8 mouse cellular contexts compared by ENCODE assay signal in the genomic region with DNA sequence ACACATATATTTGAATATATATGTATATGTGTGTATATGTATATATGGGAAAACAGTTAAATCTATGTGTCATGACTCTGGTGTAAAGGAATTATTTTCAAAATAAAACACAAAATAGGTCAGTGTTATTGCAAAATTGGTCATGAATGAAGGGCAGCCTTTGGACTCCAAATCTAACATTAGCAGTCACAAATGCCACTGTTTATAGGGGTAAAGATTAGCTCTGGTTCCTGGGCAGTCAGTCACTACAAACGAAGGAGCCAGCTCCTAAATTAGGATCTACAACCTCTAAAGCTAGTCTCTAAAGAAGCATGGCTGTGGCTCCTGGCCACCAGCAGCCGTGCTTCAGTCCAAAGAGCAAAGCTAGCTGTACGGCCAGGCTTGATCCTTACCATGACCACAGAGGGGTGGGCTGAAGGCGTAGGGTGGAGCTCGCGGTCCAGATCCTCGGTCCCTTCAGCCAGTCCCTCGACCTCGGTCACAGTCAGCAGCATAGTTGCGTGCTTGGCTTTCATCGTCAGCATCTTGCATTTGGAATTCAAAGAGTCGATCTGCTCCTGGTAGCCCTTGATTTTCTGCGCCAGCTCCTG.
A peak's percentile ranks its signal among the peaks of the same experiment; 100 is the strongest.
DNase-seq lines count a peak whose midpoint lies in the region; ATAC-seq and TF ChIP-seq lines count a peak whose summit lies in the region.

No protein-coding gene starts in this region.

- DNase-seq in lung, embryonic 14.5 days = no peak
- no peak for DNase-seq in lung, postnatal 14 days
- peak; percentile 40 for DNase-seq in embryonic facial prominence, embryonic 14.5 days (ENCODE audit: low spot score)
- no peak for DNase-seq in thymus, adult 18-20 months
- DNase-seq in frontal cortex, adult 2 months (ENCODE audit: extremely low spot score in 1 of 2, low spot score in 1 of 2) = no peak
- no peak for DNase-seq in adrenal gland, adult 8-10 months

- peak overlapping the region; percentile 45; the same call in 1 of the 2 replicates for H3K27ac ChIP-seq in lung, embryonic 14.5 days (ENCODE audit: low read depth)
- H3K27ac ChIP-seq in embryonic facial prominence, embryonic 14.5 days (replicated peaks; ENCODE audit: low read depth, low read length) = peak overlapping the region; percentile 41
- peak overlapping the region; percentile 79 for H3K27ac ChIP-seq in kidney, embryonic 14.5 days (ENCODE audit: low read depth, low read length)
- H3K27ac ChIP-seq in midbrain, embryonic 12.5 days (replicated peaks) = peak overlapping the region; percentile 83

- peak; percentile 82 for ATAC-seq in lung, embryonic 14.5 days (ENCODE audit: insufficient read depth)
- ATAC-seq in embryonic facial prominence, embryonic 14.5 days (ENCODE audit: low read depth) = peak; percentile 77
- peak; percentile 91 for ATAC-seq in kidney, embryonic 14.5 days (ENCODE audit: low FRiP score, low TSS enrichment)
- peak; percentile 92 for ATAC-seq in midbrain, embryonic 12.5 days (ENCODE audit: low FRiP score, low read depth)

- no peaks in the 10 kb centered on the region for H3K4me1 ChIP-seq in lung, embryonic 14.5 days (ENCODE audit: insufficient read depth)
- no peaks in the 10 kb centered on the region for H3K4me1 ChIP-seq in embryonic facial prominence, embryonic 14.5 days (ENCODE audit: control insufficient read depth, insufficient read depth, low read length)
- 0 out of 2 replicates have a peak, but pooled peaks cover 7% of the 10 kb centered on the region for H3K4me1 ChIP-seq in kidney, embryonic 14.5 days (ENCODE audit: control insufficient read depth, insufficient read depth, low read length)
- H3K4me1 ChIP-seq in midbrain, embryonic 12.5 days = peaks cover 7% of the 10 kb centered on the region; the same call in 1 of the 2 replicates

- peak overlapping the region; percentile 39 for H3K4me3 ChIP-seq in lung, embryonic 14.5 days (ENCODE audit: low read depth, low read length)
- H3K4me3 ChIP-seq in embryonic facial prominence, embryonic 14.5 days (ENCODE audit: low read depth, low read length) = peak overlapping the region; percentile 42
- H3K4me3 ChIP-seq in kidney, embryonic 14.5 days (ENCODE audit: low read length) = peak overlapping the region; percentile 47
- peak overlapping the region; percentile 52 for H3K4me3 ChIP-seq in midbrain, embryonic 12.5 days

- no peak for TF ChIP-seq CTCF in lung, embryonic 14.5 days (IDR thresholded peaks at IDR 0.05; ENCODE audit: low read depth)

- H3K27me3 ChIP-seq in lung, embryonic 14.5 days (ENCODE audit: insufficient read depth, low read length) = no peaks in the 10 kb centered on the region
- no peaks in the 10 kb centered on the region for H3K27me3 ChIP-seq in embryonic facial prominence, embryonic 14.5 days (replicated peaks; ENCODE audit: control insufficient read depth, insufficient read depth, low read length)
- no peaks in the 10 kb centered on the region for H3K27me3 ChIP-seq in kidney, embryonic 14.5 days (ENCODE audit: control insufficient read depth, insufficient read depth, low read length)
- H3K27me3 ChIP-seq in midbrain, embryonic 12.5 days = no peaks in the 10 kb centered on the region

- peak overlapping the region; percentile 37 for H3K9ac ChIP-seq in lung, embryonic 14.5 days
- H3K9ac ChIP-seq in embryonic facial prominence, embryonic 14.5 days (ENCODE audit: low read depth, low read length) = peak overlapping the region; percentile 48
- peak overlapping the region; percentile 55 for H3K9ac ChIP-seq in kidney, embryonic 14.5 days (ENCODE audit: low read depth, low read length)
- peak overlapping the region; percentile 55 for H3K9ac ChIP-seq in midbrain, embryonic 12.5 days (replicated peaks)

- no peaks in the 10 kb centered on the region for H3K9me3 ChIP-seq in lung, embryonic 14.5 days (ENCODE audit: low read depth, low read length)
- no peaks in the 10 kb centered on the region for H3K9me3 ChIP-seq in embryonic facial prominence, embryonic 14.5 days (ENCODE audit: control insufficient read depth, low read length)
- H3K9me3 ChIP-seq in kidney, embryonic 14.5 days (ENCODE audit: control insufficient read depth, low read length) = peaks cover 2% of the 10 kb centered on the region; the same call in 1 of the 2 replicates
- H3K9me3 ChIP-seq in midbrain, embryonic 12.5 days = no peaks in the 10 kb centered on the region

- 3% methylated on average over 13 of the region's 13 CpGs for WGBS in lung, embryonic 14.5 days
- 4% methylated on average over 12 of the region's 13 CpGs for WGBS in embryonic facial prominence, embryonic 14.5 days
- WGBS in kidney, embryonic 14.5 days = under 1% methylated on average over 13 of the region's 13 CpGs
- 1% methylated on average over 13 of the region's 13 CpGs for WGBS in midbrain, embryonic 12.5 days

- 0 out of 2 replicates have a peak, but pooled peaks cover 5% of the 10 kb centered on the region for H3K36me3 ChIP-seq in lung, embryonic 14.5 days (ENCODE audit: insufficient read depth)
- H3K36me3 ChIP-seq in embryonic facial prominence, embryonic 14.5 days (ENCODE audit: control insufficient read depth, insufficient read depth, low read length) = peaks cover 10% of the 10 kb centered on the region; the same call in 1 of the 2 replicates
- H3K36me3 ChIP-seq in kidney, embryonic 14.5 days (ENCODE audit: control insufficient read depth, insufficient read depth, low read length) = no peaks in the 10 kb centered on the region
- no peaks in the 10 kb centered on the region for H3K36me3 ChIP-seq in midbrain, embryonic 12.5 days

- peak overlapping the region; percentile 66 for H3K4me2 ChIP-seq in lung, embryonic 14.5 days
- peak overlapping the region; percentile 55 for H3K4me2 ChIP-seq in embryonic facial prominence, embryonic 14.5 days (ENCODE audit: low read depth, low read length)
- H3K4me2 ChIP-seq in kidney, embryonic 14.5 days (replicated peaks; ENCODE audit: low read depth, low read length) = peak overlapping the region; percentile 75
- H3K4me2 ChIP-seq in midbrain, embryonic 12.5 days (replicated peaks) = peak overlapping the region; percentile 65
